Mouse (Mus musculus): ENCODE results near the gene Tfap2a. TPM values are rescaled to one million over a fixed set of nuclear protein-coding genes. Genes with fewer than 3 reads are reported as not detected.

Gene Tfap2a
- total and polyA plus RNA-seq, 3 experiments = not detected

DNA sequence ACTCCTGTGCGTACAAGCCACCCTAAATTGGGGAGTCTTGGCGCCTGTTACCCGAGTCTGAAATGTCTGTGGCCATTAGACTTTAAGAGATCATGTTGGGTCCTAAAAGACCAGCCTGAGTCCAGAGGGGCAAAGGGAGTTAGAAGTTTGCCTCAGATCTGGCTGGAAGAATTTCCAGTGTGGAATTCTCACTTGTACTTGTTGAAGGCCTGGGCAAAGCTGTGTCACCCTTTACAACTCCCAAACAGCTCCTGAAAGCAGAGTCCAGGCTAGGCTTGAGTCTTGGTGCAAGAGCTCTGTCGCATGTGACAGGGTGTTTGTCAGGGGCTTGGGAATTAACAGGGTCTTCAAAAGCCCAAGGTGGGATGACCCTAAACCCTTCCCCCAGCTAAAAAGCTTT lies 5.0 kb upstream of the Tfap2a start:
- H3K79me2 ChIP-seq (ENCODE audit: control insufficient read depth, insufficient read depth, low read length, poor library complexity) = no peaks in the 10 kb centered on the region
- no peaks in the 10 kb centered on the region for H3K9me3 ChIP-seq (replicated peaks; ENCODE audit: insufficient read depth, low read length)
- no peak overlapping the region for H3K27ac ChIP-seq (ENCODE audit: control insufficient read depth, low read depth, low read length)
- no peak overlapping the region for H3K9ac ChIP-seq (ENCODE audit: control insufficient read depth, low read depth, low read length, poor library complexity, severe bottlenecking)
- H3K4me3 ChIP-seq (ENCODE audit: control insufficient read depth in 1 of 2, insufficient read depth in 1 of 2, low read depth in 2 of 2, low read length in 2 of 2) = no peak overlapping the region
- no peaks in the 10 kb centered on the region for H3K27me3 ChIP-seq (ENCODE audit: control insufficient read depth in 1 of 2, insufficient read depth in 2 of 2, low read length in 2 of 2)
- TF ChIP-seq NRF1 (IDR thresholded peaks at IDR 0.05; ENCODE audit: insufficient read depth, low read depth, low read length, poor library complexity, severe bottlenecking) (no peak), JUND (IDR thresholded peaks at IDR 0.05; ENCODE audit: low read depth, low read length) (no peak), RCOR1 (IDR thresholded peaks at IDR 0.05; ENCODE audit: low read depth, low read length) (no peak), BHLHE40 (IDR thresholded peaks at IDR 0.05; ENCODE audit: borderline replicate concordance, low read depth, low read length) (no peak), EP300 (IDR thresholded peaks at IDR 0.05; ENCODE audit: low read depth in 1 of 2, low read length in 2 of 2) (no peak)
- no peak for DNase-seq (ENCODE audit: low read depth, low spot score)
- H3K36me3 ChIP-seq (ENCODE audit: control insufficient read depth in 1 of 2, insufficient read depth in 2 of 2, low read length in 2 of 2) = no peaks in the 10 kb centered on the region
- H3K4me1 ChIP-seq (ENCODE audit: control insufficient read depth in 1 of 2, insufficient read depth in 2 of 2, low read length in 2 of 2) = no peaks in the 10 kb centered on the region

GRCm38 (mm10) chr13:40741841-40742550 lies 3.8 kb upstream of the Tfap2a start:
- Histone ChIP-seq H3K9me3 (replicated peaks; ENCODE audit: insufficient read depth, low read length) (no peaks in the 10 kb centered on the region), H3K4me3 (ENCODE audit: control insufficient read depth in 1 of 2, insufficient read depth in 1 of 2, low read depth in 2 of 2, low read length in 2 of 2) (no peak overlapping the region), H3K27me3 (ENCODE audit: control insufficient read depth in 1 of 2, insufficient read depth in 2 of 2, low read length in 2 of 2) (no peaks in the 10 kb centered on the region), H3K9ac (ENCODE audit: control insufficient read depth, low read depth, low read length, poor library complexity, severe bottlenecking) (no peak overlapping the region), H3K36me3 (ENCODE audit: control insufficient read depth in 1 of 2, insufficient read depth in 2 of 2, low read length in 2 of 2) (no peaks in the 10 kb centered on the region), H3K79me2 (ENCODE audit: control insufficient read depth, insufficient read depth, low read length, poor library complexity) (no peaks in the 10 kb centered on the region), H3K4me1 (ENCODE audit: control insufficient read depth in 1 of 2, insufficient read depth in 2 of 2, low read length in 2 of 2) (no peaks in the 10 kb centered on the region), H3K27ac (ENCODE audit: control insufficient read depth, low read depth, low read length) (no peak overlapping the region)
- TF ChIP-seq MYC (IDR thresholded peaks at IDR 0.05; ENCODE audit: low read depth, low read length) (no peak), ZMIZ1 (IDR thresholded peaks at IDR 0.05; ENCODE audit: low read depth, low read length) (no peak), NRF1 (IDR thresholded peaks at IDR 0.05; ENCODE audit: insufficient read depth, low read depth, low read length, poor library complexity, severe bottlenecking) (no peak), TCF12 (IDR thresholded peaks at IDR 0.05; ENCODE audit: low read depth, low read length) (no peak), HCFC1 (IDR thresholded peaks at IDR 0.05; ENCODE audit: low read depth, low read length) (no peak), ETS1 (IDR thresholded peaks at IDR 0.05; ENCODE audit: low read depth, low read length) (no peak), ZNF384 (IDR thresholded peaks at IDR 0.05; ENCODE audit: low read depth, low read length) (no peak), MEF2A (IDR thresholded peaks at IDR 0.05; ENCODE audit: extremely low read depth, insufficient replicate concordance, low read depth, low read length, poor library complexity, severe bottlenecking) (no peak), POLR2AphosphoS5 (IDR thresholded peaks at IDR 0.05; ENCODE audit: borderline replicate concordance, low read depth, low read length) (no peak), CHD1 (IDR thresholded peaks at IDR 0.05; ENCODE audit: low read depth, low read length) (no peak), KAT2A (conservative IDR thresholded peaks at IDR 0.05; ENCODE audit: low read depth, low read length) (no peak), ZKSCAN1 (IDR thresholded peaks at IDR 0.05; ENCODE audit: low read depth, low read length) (no peak), MAX (IDR thresholded peaks at IDR 0.05; ENCODE audit: low read length) (no peak), BHLHE40 (IDR thresholded peaks at IDR 0.05; ENCODE audit: borderline replicate concordance, low read depth, low read length) (no peak), POLR2A (IDR thresholded peaks at IDR 0.05; ENCODE audit: control insufficient read depth in 1 of 2, insufficient read depth in 1 of 2, low read depth in 1 of 2, low read length in 2 of 2, poor library complexity in 1 of 2) (no peak)
- no peak for DNase-seq (ENCODE audit: low read depth, low spot score)
